Mouse (Mus musculus) kidney, embryonic 14.5 days (tissue): ENCODE data around the gene Pkmyt1. TPM values are rescaled to one million over a fixed set of nuclear protein-coding genes. Genes with fewer than 3 reads are reported as not detected.

Experiments
- ATAC-seq: fragments of 200-750 bp; cut with Nextera tagmentation; 2 replicates; pipeline ENCODE4 v1.8.0; 2017; ENCODE audit warnings: moderate number of reproducible peaks, mild to moderate bottlenecking, moderate TSS enrichment, moderate library complexity; ENCODE audit not compliant: low FRiP score, low TSS enrichment
- H3K27ac ChIP-seq: fragments of 300-500 bp; sonication (generic); 2 replicates; pipeline ENCODE4 v1.5.1; 2014; ENCODE audit warnings: low read depth, mild to moderate bottlenecking, low read length, moderate library complexity, mixed read lengths
- H3K27me3 ChIP-seq: fragments of 300-500 bp; sonication (generic); 2 replicates; pipeline ENCODE4 v1.6.1; 2014; ENCODE audit warnings: mild to moderate bottlenecking, low read length; ENCODE audit not compliant: control insufficient read depth, insufficient read depth
- H3K36me3 ChIP-seq: fragments of 300-500 bp; sonication (generic); 2 replicates; pipeline ENCODE4 v1.6.1; 2014; ENCODE audit warnings: low read length, mixed read lengths; ENCODE audit not compliant: control insufficient read depth, insufficient read depth
- H3K4me1 ChIP-seq: fragments of 300-500 bp; sonication (generic); 2 replicates; pipeline ENCODE4 v1.6.1; 2014; ENCODE audit warnings: low read length, mixed read lengths; ENCODE audit not compliant: control insufficient read depth, insufficient read depth
- H3K4me2 ChIP-seq: fragments of 300-500 bp; sonication (generic); replicated peaks from 2 replicates; pipeline ENCODE4 v1.6.1; 2014; ENCODE audit warnings: low read depth, mild to moderate bottlenecking, low read length
- H3K4me3 ChIP-seq: fragments of 300-500 bp; sonication (generic); 2 replicates; pipeline ENCODE4 v1.5.1; 2014; ENCODE audit warnings: mild to moderate bottlenecking, low read length
- H3K9ac ChIP-seq: fragments of 300-500 bp; sonication (generic); 2 replicates; pipeline ENCODE4 v1.6.1; 2014; ENCODE audit warnings: low read depth, mild to moderate bottlenecking, low read length, moderate library complexity
- H3K9me3 ChIP-seq: fragments of 300-500 bp; sonication (generic); 2 replicates; pipeline ENCODE4 v1.6.1; 2016; ENCODE audit warnings: low read length; ENCODE audit not compliant: control insufficient read depth
- whole genome bisulfite sequencing: fragments of 180-500 bp; shearing (Covaris S2); extraction: QIAGEN DNeasy Blood & Tissue Kit; methylation state at CpG from one replicate; pipeline ENCODE4 v1.1.7; 2014; 5-methylcytosine and 5-hydroxymethylcytosine counted together
- polyA plus RNA-seq: library from polyadenylated mRNA; unstranded; fragments of >200 nt; fragmentation: Nextera tagmentation; extraction: Ambion mirVana; gene quantifications from 2 replicates; pipeline ENCODE4 v1.2.1, GENCODE M21; 2014

The Pkmyt1 gene
- polyA plus RNA-seq, 1 experiment from 2014 or later: 56.4 TPM

DNA sequence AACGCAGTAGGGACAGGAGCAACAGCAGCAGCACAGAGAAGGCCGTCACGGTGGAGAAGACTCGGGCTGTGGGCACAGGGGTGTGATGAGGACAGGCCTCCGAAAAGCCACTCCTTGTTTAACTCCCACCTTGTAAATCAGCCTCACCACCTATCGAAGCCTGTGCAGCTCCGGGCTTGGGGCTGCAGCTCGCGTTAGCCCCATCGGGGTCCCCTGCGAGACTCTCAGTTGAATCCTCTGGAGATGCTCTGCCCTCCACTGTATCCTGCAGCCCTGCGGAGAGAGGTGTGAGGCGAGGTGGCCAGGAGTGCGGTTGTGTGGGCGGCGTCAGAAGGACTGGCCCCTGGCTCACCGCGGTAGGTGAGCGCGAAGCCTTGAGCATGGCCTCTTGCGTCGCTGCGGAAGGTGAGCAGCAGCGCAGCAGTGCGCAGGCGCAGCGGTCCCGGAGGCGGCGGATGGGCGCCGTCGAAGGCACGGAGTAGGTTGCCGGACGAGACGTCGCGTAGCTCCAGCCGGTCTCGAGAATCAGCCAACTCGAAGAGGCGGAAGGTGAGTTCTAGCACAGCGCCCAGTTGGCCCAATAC lies 16.2 kb downstream of the Pkmyt1 start:
- no peaks in the 10 kb centered on the region for H3K9me3 ChIP-seq
- 5% methylated on average over 44 of the region's 44 CpGs for WGBS
- peak overlapping the region; percentile 20 for H3K4me3 ChIP-seq
- peak overlapping the region; percentile 27; the same call in 1 of the 2 replicates for H3K4me2 ChIP-seq
- peaks cover 59% of the 10 kb centered on the region for H3K27me3 ChIP-seq
- H3K36me3 ChIP-seq: no peaks in the 10 kb centered on the region
- H3K9ac ChIP-seq: no peak overlapping the region
- H3K4me1 ChIP-seq: peaks cover 35% of the 10 kb centered on the region
- H3K27ac ChIP-seq: no peak overlapping the region
- no peak for ATAC-seq

- Histone ChIP-seq H3K36me3 (no peaks in the 10 kb centered on the region), H3K27ac (no peak overlapping the region), H3K4me3 (peak overlapping the region; percentile 20; the same call in 1 of the 2 replicates), H3K4me2 (0 out of 2 replicates have a peak overlapping the region, but pooled peaks have one; percentile 27), H3K4me1 (peaks cover 35% of the 10 kb centered on the region), H3K9ac (no peak overlapping the region), H3K9me3 (no peaks in the 10 kb centered on the region), H3K27me3 (peaks cover 59% of the 10 kb centered on the region)
- ATAC-seq: no peak
- 62% methylated on average over 12 of the region's 12 CpGs for WGBS
Observed at GRCm38 (mm10) chr17:23742941-23743340, 16.8 kb downstream of the Pkmyt1 start.

GRCm38 (mm10) chr17:23744076-23744475 lies 17.9 kb downstream of the Pkmyt1 start:
- peak overlapping the region; percentile 69; the same call in 1 of the 2 replicates for H3K4me2 ChIP-seq
- H3K36me3 ChIP-seq: no peaks in the 10 kb centered on the region
- no peak overlapping the region for H3K9ac ChIP-seq
- peaks cover 56% of the 10 kb centered on the region for H3K27me3 ChIP-seq
- no peak overlapping the region for H3K27ac ChIP-seq
- 22% methylated on average over 8 of the region's 8 CpGs for WGBS
- H3K4me1 ChIP-seq: peaks cover 37% of the 10 kb centered on the region
- peak overlapping the region; percentile 39 for H3K4me3 ChIP-seq
- H3K9me3 ChIP-seq: no peaks in the 10 kb centered on the region
- no peak for ATAC-seq

- peak overlapping the region; percentile 39 for H3K4me3 ChIP-seq
- peaks cover 34% of the 10 kb centered on the region for H3K4me1 ChIP-seq
- 3% methylated on average over 14 of the region's 14 CpGs for WGBS
- ATAC-seq: no peak
- no peaks in the 10 kb centered on the region for H3K9me3 ChIP-seq
- H3K27ac ChIP-seq: no peak overlapping the region
- H3K4me2 ChIP-seq: peak overlapping the region; percentile 69
- peaks cover 56% of the 10 kb centered on the region for H3K27me3 ChIP-seq
- no peaks in the 10 kb centered on the region for H3K36me3 ChIP-seq
- H3K9ac ChIP-seq: 0 out of 2 replicates have a peak overlapping the region, but pooled peaks have one; percentile 40
Observed at GRCm38 (mm10) chr17:23744651-23745050, 18.5 kb downstream of the Pkmyt1 start.

DNA sequence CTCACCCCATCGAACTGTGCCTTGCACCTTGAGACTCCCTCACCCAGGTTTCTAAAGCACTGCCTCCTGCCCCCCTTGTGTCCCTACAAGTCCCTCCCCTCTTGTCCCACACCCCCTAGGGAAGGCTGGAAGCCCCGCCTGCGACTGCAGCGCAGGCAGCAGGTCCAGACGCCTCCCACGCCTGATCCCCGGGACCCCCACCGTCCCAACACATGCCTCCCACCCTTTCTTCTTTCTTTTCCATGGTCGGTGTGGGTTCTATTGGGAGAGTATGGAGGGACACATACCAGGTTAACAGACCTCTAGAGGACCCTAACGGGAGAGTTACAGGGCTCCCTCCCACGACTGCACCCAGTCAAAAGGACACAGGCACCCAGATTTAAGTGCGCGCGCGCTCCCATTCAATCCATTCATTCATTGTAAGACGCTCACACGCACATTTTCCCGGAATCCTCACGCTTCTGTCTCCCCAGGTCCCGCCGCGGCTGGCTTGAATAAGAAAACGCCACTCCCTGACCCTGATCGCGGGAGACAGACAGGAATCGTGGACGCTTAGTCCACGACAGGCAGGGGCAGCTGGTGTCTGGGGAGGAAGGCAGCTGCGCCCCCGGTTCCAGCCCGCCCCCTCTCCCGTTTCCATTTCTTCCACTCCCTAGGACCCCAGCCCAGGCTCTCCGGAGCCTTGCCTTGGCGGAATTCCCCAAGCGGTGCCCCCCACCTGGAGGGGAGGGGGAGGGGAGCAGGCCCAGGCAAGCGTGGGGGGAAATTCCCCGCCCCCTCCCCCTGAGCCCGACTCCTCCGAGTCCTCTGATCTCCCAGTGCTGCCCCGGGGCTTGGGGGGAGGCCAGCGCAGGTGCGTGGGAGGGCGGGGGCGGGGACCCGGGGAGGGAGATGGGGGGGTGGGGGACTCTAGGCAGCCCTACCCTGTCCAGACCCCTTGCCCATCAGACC lies 19.4 kb downstream of the Pkmyt1 start, which contains the start of gene Kremen2:
Gene Kremen2 (minus strand): TSS at position 533 of the 951 bp plus-strand sequence.
- no peak within 1 kb of the TSS for H3K27ac ChIP-seq
- no peak for ATAC-seq
- peak within 1 kb of the TSS; percentile 39 for H3K4me3 ChIP-seq
- no peaks in the 10 kb centered on the region for H3K9me3 ChIP-seq
- no peaks in the 10 kb centered on the region for H3K36me3 ChIP-seq
- peak within 1 kb of the TSS; percentile 40; the same call in 1 of the 2 replicates for H3K9ac ChIP-seq
- WGBS: under 1% methylated on average over 43 of the region's 45 CpGs
- H3K4me1 ChIP-seq: peaks cover 32% of the 10 kb centered on the region
- H3K27me3 ChIP-seq: peaks cover 55% of the 10 kb centered on the region
- peak within 1 kb of the TSS; percentile 69 for H3K4me2 ChIP-seq

DNA sequence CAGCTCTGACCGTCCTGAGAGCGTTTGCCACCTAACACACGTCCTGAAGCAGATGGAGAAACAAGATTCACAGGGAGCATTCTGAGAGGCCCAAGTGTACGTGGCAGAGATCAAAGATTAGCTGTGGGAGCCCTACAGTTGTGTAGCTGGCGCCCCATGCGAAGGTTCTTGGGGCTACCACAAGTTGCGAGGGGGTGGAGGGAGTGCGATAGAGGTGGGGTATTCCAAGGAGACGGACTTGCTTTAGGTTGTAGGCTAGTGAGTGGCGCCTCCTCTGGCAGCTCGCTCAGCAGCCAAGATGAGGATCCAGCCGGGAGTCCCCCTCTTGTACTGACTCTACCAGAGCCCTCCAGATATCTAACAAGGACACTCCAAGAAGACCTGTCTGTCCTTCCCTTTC lies 20.2 kb downstream of the Pkmyt1 start:
- Histone ChIP-seq H3K9ac (no peak overlapping the region), H3K4me3 (peak overlapping the region; percentile 39), H3K4me1 (peaks cover 30% of the 10 kb centered on the region), H3K4me2 (peak overlapping the region; percentile 69), H3K9me3 (no peaks in the 10 kb centered on the region), H3K27ac (no peak overlapping the region), H3K36me3 (no peaks in the 10 kb centered on the region), H3K27me3 (peaks cover 48% of the 10 kb centered on the region)
- ATAC-seq: 0 out of 2 replicates have a peak, but pooled peaks have one; percentile 2
- 2% methylated on average over 12 of the region's 12 CpGs for WGBS

DNA sequence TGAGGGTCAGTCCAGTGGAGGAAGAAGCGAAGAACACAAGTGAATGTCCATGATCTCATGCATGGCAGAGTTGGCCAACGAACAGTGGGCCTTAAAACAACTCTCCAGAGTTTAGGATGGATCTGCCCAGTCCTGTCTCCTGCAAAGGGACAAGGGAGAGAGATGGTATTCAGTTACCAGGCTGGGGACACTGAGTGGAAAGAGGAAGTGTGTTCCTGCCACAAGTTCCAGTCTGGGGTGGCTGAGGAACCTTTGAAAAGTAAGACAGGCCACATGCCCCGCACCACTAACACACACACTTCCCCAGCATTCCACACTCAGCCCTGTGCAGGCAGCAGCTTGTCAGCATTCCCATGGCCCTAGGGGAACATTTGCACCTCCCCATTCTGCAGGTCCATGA lies 20.6 kb downstream of the Pkmyt1 start:
- peaks cover 30% of the 10 kb centered on the region for H3K4me1 ChIP-seq
- no peaks in the 10 kb centered on the region for H3K9me3 ChIP-seq
- H3K9ac ChIP-seq: no peak overlapping the region
- 84% methylated on average over 3 of the region's 3 CpGs for WGBS
- ATAC-seq: no peak
- H3K4me2 ChIP-seq: no peak overlapping the region
- H3K4me3 ChIP-seq: no peak overlapping the region
- H3K36me3 ChIP-seq: peaks cover 2% of the 10 kb centered on the region; the same call in 1 of the 2 replicates
- no peak overlapping the region for H3K27ac ChIP-seq
- H3K27me3 ChIP-seq: peaks cover 43% of the 10 kb centered on the region

- no peak overlapping the region for H3K4me2 ChIP-seq
- no peak overlapping the region for H3K27ac ChIP-seq
- no peak for ATAC-seq
- peaks cover 26% of the 10 kb centered on the region for H3K4me1 ChIP-seq
- WGBS: 87% methylated on average over 3 of the region's 3 CpGs
- no peak overlapping the region for H3K9ac ChIP-seq
- peaks cover 36% of the 10 kb centered on the region for H3K27me3 ChIP-seq
- H3K4me3 ChIP-seq: no peak overlapping the region
- no peaks in the 10 kb centered on the region for H3K9me3 ChIP-seq
- peaks cover 9% of the 10 kb centered on the region for H3K36me3 ChIP-seq
Observed at GRCm38 (mm10) chr17:23747471-23747870, 21.3 kb downstream of the Pkmyt1 start.
